Mouse (Mus musculus): ENCODE results near the gene Gpa33.
A peak's percentile ranks its signal among the peaks of the same experiment; 100 is the strongest.

GRCm38 (mm10) chr1:166124932-166125593 is 5.0 kb upstream of the Gpa33 start:
- TF ChIP-seq CTCF (IDR thresholded peaks at IDR 0.05) (no peak), EP300 (IDR thresholded peaks at IDR 0.05) (peak; percentile 55)
